Mouse (Mus musculus) kidney, postnatal 0 days (tissue): ENCODE results near the gene Ptrh1. TPM values are rescaled to one million over a fixed set of nuclear protein-coding genes. Genes with fewer than 3 reads are reported as not detected.

ENCODE experiments used
- ATAC-seq: fragments of 200-750 bp; cut with Nextera tagmentation; replicated peaks from 2 replicates; pipeline ENCODE4 v1.8.0; 2017; ENCODE audit warnings: low read depth, moderate number of reproducible peaks, moderate TSS enrichment, moderate library complexity; ENCODE audit not compliant: low FRiP score
- DNase-seq: peaks from one replicate; pipeline ENCODE4 v3.0.0-alpha.2; 2016; ENCODE audit warnings: low spot score
- H3K27ac ChIP-seq: fragments of 300-500 bp; sonication (generic); 2 replicates; pipeline ENCODE4 v1.5.1; 2014; ENCODE audit warnings: mild to moderate bottlenecking
- H3K27me3 ChIP-seq: fragments of 300-500 bp; sonication (generic); 2 replicates; pipeline ENCODE4 v1.6.1; 2014; ENCODE audit warnings: low read length, mixed read lengths; ENCODE audit not compliant: insufficient read depth
- H3K36me3 ChIP-seq: fragments of 300-500 bp; sonication (generic); 2 replicates; pipeline ENCODE4 v1.6.1; 2014; ENCODE audit warnings: low read length, mixed read lengths; ENCODE audit not compliant: insufficient read depth
- H3K4me1 ChIP-seq: fragments of 300-500 bp; sonication (generic); replicated peaks from 2 replicates; pipeline ENCODE4 v1.6.1; 2014; ENCODE audit warnings: antibody characterized with exemption, low read length, mixed read lengths; ENCODE audit not compliant: insufficient read depth
- H3K4me2 ChIP-seq: fragments of 300-500 bp; sonication (generic); 2 replicates; pipeline ENCODE4 v1.6.1; 2014; ENCODE audit warnings: mild to moderate bottlenecking, low read length, moderate library complexity, mixed read lengths
- H3K4me3 ChIP-seq: fragments of 300-500 bp; sonication (generic); replicated peaks from 2 replicates; pipeline ENCODE4 v1.5.1; 2014; ENCODE audit warnings: low read depth, low read length
- H3K9ac ChIP-seq: fragments of 300-500 bp; sonication (generic); 2 replicates; pipeline ENCODE4 v1.6.1; 2014; ENCODE audit warnings: low read depth, low read length
- H3K9me3 ChIP-seq: fragments of 300-500 bp; sonication (generic); replicated peaks from 2 replicates; pipeline ENCODE4 v1.6.1; 2016; ENCODE audit warnings: low read length, inconsistent platforms, mixed read lengths
- CTCF ChIP-seq: IDR thresholded peaks from 2 replicates; pipeline ENCODE4 v1.5.1; 2016; ENCODE audit warnings: antibody characterized with exemption, low read depth, mild to moderate bottlenecking, moderate library complexity
- WGBS: fragments of 180-500 bp; shearing (Covaris S2); extraction: QIAGEN DNeasy Blood & Tissue Kit; methylation state at CpG from one replicate; pipeline ENCODE4 v1.1.7; 2014; 5-methylcytosine and 5-hydroxymethylcytosine counted together
- polyA plus RNA-seq: library from polyadenylated mRNA; unstranded; fragments of >200 nt; fragmentation: Nextera tagmentation; extraction: Ambion mirVana; gene quantifications from 2 replicates; pipeline ENCODE4 v1.2.1, GENCODE M21; 2015

Gene Ptrh1
- polyA plus RNA-seq, 1 experiment from 2014 or later = 7.0 TPM

DNA sequence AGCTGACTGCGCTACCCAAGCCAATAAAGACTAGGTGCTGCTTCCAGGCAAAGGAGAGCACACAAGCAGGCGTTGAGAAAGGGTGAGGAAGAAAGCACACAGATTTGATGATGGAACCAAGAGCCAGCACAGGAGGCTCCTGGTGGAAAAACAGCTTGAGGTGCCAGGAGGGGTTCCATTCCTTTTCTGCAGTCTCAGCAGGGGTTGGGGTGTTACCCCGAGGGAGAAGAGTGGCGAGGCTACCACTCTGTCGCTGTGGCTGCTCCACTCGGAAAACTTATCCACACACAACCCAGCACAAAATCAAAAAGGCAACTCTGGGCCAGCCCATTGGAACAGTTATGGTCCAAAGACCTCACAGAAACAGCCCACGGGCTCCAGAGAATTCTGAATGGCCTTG is 42.0 kb downstream of the Ptrh1 start:
- Histone ChIP-seq H3K4me2 (no peak overlapping the region), H3K9me3 (no peaks in the 10 kb centered on the region), H3K9ac (no peak overlapping the region), H3K4me3 (no peak overlapping the region), H3K27ac (no peak overlapping the region), H3K36me3 (0 out of 2 replicates have a peak, but pooled peaks cover 6% of the 10 kb centered on the region), H3K27me3 (no peaks in the 10 kb centered on the region), H3K4me1 (no peaks in the 10 kb centered on the region)
- DNase-seq (no peak), ATAC-seq (no peak)
- 67% methylated on average over 7 of the region's 7 CpGs for WGBS
- TF ChIP-seq CTCF = no peak

DNA sequence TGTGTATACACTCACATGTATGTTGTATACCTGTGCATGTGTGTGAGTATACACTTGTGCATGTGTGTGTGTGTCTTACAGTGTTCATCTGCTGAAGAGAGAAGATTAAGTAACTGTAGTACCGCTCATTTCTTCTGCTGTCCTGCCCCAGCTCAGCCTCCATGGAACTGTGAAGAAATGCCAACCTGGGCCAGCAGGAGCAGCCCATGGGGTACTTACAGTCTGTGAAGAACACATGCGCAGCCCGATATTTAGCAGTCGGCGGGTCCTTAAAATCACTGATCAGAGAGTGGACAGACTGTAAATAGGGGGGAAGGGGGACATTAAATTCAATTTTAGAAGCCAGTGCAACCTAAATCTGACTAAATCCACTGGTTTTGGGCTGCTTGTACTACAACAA is 42.6 kb downstream of the Ptrh1 start:
- H3K9ac ChIP-seq = no peak overlapping the region
- ATAC-seq (no peak), DNase-seq (no peak)
- 0 out of 2 replicates have a peak, but pooled peaks cover under 1% of the 10 kb centered on the region for H3K4me1 ChIP-seq
- no peak overlapping the region for H3K4me3 ChIP-seq
- no peak for TF ChIP-seq CTCF
- H3K27me3 ChIP-seq = no peaks in the 10 kb centered on the region
- H3K9me3 ChIP-seq = no peaks in the 10 kb centered on the region
- WGBS = 96% methylated on average over 5 of the region's 5 CpGs
- H3K4me2 ChIP-seq = no peak overlapping the region
- H3K27ac ChIP-seq = no peak overlapping the region
- H3K36me3 ChIP-seq = 0 out of 2 replicates have a peak, but pooled peaks cover 6% of the 10 kb centered on the region

- H3K9ac ChIP-seq = no peak overlapping the region
- ATAC-seq = no peak
- TF ChIP-seq CTCF = peak; percentile 77
- H3K4me2 ChIP-seq = no peak overlapping the region
- no peak overlapping the region for H3K27ac ChIP-seq
- WGBS = 69% methylated on average over 11 of the region's 11 CpGs
- H3K4me1 ChIP-seq = 0 out of 2 replicates have a peak, but pooled peaks cover 8% of the 10 kb centered on the region
- no peaks in the 10 kb centered on the region for H3K9me3 ChIP-seq
- no peak overlapping the region for H3K4me3 ChIP-seq
- H3K36me3 ChIP-seq = no peaks in the 10 kb centered on the region
- H3K27me3 ChIP-seq = no peaks in the 10 kb centered on the region
- peak; percentile 56 for DNase-seq
Observed at GRCm38 (mm10) chr2:32821041-32821802, 45.6 kb downstream of the Ptrh1 start.

DNA sequence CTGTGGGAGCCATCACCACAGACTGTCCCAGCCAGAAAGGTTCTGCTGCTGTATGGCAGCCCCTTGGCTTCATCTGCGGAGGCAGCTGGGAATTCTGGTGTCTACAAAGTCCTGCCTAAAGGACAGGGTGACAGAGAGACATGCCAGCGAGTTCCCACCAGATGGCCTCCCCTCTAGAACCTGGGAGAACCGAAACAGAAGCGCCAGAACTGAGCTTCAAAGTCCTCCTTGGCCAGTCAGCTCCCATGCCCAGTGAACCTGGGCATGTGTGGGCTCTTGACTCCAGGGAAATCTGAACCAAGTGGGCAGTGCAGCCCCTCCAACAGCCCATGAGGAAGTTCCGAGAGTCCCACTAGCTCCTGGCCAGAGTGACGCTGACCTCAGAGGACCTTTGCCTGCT is 47.1 kb downstream of the Ptrh1 start:
- Histone ChIP-seq H3K9ac (no peak overlapping the region), H3K27ac (no peak overlapping the region), H3K36me3 (no peaks in the 10 kb centered on the region), H3K4me3 (no peak overlapping the region), H3K9me3 (no peaks in the 10 kb centered on the region), H3K4me1 (0 out of 2 replicates have a peak, but pooled peaks cover 8% of the 10 kb centered on the region), H3K4me2 (no peak overlapping the region), H3K27me3 (no peaks in the 10 kb centered on the region)
- no peak for TF ChIP-seq CTCF
- ATAC-seq (0 out of 2 replicates have a peak, but pooled peaks have one; percentile 30), DNase-seq (no peak)
- WGBS = 79% methylated on average over 6 of the region's 6 CpGs

- Histone ChIP-seq H3K4me1 (0 out of 2 replicates have a peak, but pooled peaks cover 8% of the 10 kb centered on the region), H3K4me3 (no peak overlapping the region), H3K36me3 (no peaks in the 10 kb centered on the region), H3K4me2 (no peak overlapping the region), H3K9me3 (no peaks in the 10 kb centered on the region), H3K9ac (no peak overlapping the region), H3K27me3 (no peaks in the 10 kb centered on the region), H3K27ac (no peak overlapping the region)
- DNase-seq (no peak), ATAC-seq (0 out of 2 replicates have a peak, but pooled peaks have one; percentile 31)
- 34% methylated on average over 11 of the region's 11 CpGs for WGBS
- no peak for TF ChIP-seq CTCF
Observed at GRCm38 (mm10) chr2:32823153-32823552, 47.6 kb downstream of the Ptrh1 start.

DNA sequence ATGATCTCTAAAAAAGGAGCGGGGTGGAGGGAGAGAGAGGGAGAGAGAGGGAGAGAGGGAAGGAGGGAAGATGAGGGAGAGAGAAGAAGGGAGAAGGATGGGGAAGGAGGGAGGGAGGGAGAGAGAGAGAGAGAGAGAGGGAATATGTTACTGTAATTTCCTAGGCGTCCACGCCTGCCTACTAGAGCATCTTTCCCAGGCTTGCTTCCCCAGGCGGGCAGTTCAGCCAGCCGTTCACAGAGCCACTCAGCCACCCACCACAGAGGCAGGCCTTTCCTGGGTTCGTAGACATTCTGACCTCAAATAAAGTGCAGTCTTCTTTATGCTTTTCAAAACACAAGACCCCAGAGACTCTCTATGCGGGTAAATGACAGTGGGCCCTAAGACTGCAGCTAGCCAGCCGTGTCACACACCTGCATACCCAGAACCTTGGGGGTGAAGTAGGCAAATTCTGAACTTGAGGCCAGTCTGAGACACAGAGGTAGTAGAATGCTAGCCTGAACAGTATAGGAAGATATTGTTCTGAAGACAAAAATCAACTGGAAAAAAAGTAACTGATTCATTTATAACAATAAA is 48.1 kb downstream of the Ptrh1 start:
- no peak overlapping the region for H3K4me3 ChIP-seq
- H3K27me3 ChIP-seq = no peaks in the 10 kb centered on the region
- no peak overlapping the region for H3K4me2 ChIP-seq
- no peaks in the 10 kb centered on the region for H3K9me3 ChIP-seq
- H3K9ac ChIP-seq = no peak overlapping the region
- no peak for TF ChIP-seq CTCF
- no peak overlapping the region for H3K27ac ChIP-seq
- 0 out of 2 replicates have a peak, but pooled peaks cover 8% of the 10 kb centered on the region for H3K4me1 ChIP-seq
- ATAC-seq = no peak
- 43% methylated on average over 8 of the region's 8 CpGs for WGBS
- DNase-seq = no peak
- H3K36me3 ChIP-seq = no peaks in the 10 kb centered on the region
